Mouse (Mus musculus) yolk sac, embryonic 10.5 days (tissue): ENCODE measurements around the gene Yipf2.

Experiments used
- DNase-seq: peaks from one replicate; pipeline ENCODE4 v3.0.0-alpha.2; 2017; ENCODE audit warnings: low spot score

The Yipf2 gene

DNA sequence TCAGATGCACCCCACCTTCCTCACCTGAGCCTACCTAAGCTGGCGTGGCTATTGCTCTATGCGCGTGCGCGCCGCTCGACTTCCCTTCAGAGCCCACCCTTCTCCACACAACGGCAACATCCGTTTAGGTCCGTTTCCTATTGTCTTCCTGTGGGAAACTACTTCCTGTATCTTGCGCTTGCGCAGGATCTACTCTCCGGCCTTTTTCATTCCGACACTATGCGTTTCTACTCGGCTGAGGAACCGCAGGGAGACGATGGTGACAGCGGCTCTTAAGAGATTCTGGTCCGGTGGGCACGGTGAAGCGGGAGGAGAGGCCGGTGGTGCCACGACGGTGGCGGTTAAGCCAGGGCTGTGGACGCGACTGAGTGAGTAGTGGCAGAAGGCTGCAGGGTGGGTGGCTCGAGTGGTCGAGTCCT lies at the start of gene Yipf2, which contains the start of gene Timm29:
Yipf2 (minus strand) TSS at position 126 of the 419 bp plus-strand sequence.
Timm29 (plus strand) TSS at position 20 of the 419 bp plus-strand sequence.
- DNase-seq, result peak; percentile 95

DNA sequence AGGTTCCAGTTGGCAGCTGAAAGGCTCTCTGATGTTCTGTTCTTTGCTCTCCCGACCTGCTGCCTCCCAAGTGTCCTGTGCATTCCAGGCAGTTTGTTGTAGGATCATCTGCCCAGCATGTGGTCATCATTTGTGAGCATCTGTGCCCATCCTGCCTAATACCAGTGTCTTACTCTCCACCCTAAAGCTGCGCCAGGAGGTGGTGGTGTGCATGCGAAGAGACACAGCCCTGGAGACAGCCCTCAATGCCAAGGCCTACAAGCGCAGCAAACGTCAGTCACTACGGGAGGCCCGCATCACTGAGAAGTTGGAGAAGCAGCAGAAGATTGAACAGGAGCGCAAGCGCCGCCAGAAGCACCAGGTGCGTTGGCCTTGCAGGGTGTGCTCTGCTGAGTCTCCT lies 46.4 kb upstream of the Yipf2 start:
- no peak for DNase-seq

DNA sequence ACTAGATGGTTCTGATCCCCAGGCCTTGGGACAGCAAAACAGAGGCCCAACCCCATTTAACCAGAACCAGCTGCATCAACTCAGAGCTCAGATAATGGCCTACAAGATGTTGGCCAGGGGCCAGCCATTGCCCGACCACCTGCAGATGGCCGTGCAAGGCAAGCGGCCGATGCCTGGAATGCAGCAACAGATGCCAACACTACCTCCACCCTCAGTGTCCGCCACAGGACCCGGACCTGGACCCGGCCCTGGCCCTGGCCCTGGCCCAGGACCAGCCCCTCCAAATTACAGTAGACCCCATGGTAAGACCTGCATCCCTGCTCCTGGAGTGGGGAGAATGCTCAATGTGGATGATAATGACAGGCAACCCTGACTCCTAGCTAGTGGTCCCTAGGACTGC lies 43.0 kb upstream of the Yipf2 start:
- DNase-seq, result no peak

DNA sequence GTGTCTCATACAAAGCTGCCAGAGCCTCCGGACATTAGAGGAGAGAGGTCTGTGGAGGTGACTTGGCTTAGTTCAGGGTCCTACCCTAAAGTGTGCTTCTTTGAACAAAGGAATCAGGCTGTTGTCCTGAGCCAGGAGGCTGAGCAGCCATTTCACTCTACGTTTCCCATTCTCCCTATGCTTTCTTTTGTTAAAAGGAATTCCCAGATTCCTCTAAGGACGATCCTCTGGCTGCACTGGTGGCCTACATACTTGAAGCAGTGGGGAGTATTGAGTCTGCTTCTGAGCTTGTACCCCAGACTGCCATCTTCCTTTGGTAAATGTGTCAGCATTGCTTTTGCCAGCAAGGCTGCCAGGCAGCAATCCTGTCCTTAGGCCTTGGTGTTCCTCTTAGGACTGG lies 40.5 kb upstream of the Yipf2 start:
- DNase-seq, result no peak

DNA sequence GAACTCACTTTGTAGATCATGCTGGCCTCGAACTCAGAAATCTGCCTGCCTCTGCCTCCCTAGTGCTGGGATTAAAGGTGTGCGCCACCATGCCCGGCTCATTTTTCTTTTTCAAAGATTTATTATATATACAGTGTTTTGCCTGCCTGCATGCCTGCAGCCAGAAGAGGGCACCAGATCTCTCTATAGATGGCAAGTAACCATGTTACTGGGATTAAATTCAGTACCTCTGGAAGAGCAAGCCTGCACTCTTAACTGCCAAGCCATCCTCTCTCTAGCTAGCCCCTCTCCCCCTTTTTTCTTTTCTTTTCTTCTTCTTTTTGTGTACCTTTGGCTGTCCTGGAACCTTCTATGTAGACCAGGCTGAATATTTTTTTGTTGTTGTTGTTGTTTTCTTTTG lies 38.0 kb upstream of the Yipf2 start:
- no peak for DNase-seq

DNA sequence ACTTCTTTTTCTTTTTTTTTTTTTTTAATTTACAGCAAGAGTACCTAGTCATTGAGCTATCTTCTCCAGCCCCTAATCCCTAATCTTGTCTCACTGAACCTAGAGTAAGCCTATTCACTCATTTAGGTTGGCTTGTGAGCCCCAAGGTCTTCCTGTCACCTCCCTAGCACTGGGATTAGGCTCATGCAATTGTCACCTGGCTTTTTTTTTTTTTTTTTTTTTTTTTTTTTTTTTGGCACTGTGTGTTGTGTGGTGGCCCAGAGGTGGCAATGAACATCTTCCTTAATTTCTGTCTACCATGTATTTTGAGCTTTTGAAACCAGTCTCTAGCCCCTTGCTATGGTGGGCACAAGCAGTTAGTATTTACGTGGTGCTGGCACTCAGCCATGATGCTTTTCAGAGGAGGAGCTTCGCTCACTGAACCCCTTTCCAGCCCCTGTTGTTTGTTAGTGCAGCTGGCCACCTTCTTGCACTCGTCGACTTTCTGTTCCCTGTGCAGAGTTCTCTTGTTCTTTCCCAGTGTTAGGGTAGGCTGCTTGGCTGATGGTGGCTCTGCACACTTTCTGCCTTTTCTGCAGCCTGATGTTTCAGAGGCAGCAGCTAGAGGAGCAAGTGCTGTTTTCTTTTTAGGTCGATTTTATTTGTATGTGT lies 34.6 kb upstream of the Yipf2 start:
- DNase-seq, result no peak

DNA sequence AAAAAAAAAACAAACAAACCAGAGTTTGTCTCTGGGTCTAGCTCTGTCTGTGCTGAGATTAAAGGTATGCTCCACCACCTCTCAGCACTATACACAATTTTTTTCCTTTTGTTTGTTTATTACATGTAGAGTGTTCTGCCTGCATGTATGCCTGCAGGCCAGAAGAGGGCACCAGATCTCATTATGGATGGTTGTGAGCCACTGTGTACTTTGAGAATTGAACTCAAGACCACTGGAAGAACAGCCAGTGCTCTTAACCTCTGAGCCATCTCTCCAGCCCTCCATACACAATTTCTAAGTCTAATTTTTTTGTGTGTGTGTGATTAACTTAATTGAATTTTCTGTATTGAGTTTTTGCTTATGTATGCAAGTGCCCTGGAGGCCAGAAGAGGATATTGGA lies 33.9 kb upstream of the Yipf2 start:
- no peak for DNase-seq

DNA sequence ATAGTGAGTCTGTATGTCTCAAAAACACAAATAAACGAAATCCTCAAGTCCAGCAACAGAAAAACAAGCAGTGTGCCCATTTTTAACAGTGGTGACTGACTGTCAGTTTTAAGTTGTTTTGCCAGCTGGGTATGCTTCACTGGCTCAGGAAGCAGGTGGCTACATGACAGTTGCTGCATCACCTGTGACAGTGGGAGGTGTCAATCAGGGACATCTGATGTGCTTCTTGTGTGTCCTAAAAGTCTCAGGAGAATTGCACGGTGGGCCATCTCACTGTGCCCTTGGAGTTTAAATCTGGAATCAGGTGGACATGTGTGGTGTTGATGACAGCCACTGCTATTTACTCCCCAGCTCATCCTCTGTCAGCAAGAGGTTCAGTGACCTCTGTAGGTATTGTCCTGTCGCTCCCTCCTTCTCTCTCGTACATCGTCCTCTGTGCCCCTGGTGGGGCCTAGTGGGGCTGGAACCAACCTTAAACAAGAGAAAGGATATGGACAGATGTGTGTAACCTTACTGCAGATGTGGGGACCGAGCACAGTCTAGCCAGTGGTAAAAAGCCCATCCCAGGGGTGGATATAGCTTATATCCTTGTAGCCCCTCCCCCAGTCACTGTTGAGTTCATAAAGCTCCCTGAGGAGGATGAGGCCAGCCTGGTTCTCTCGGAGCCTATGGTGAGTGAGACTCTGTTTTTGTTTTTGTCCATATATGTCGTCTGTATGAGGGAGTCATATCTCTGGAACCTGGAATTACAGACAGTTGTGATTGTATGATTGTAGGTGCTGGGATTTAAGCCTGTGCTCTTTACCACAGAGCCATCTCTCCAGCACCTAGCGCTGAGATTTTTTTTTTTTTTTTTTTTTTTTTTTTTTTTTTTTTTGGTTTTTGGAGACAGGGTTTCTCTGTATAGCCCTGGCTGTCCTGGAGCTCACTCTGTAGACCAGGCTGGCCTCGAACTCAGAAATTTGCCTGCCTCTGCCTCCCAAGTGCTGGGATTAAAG lies 33.0 kb upstream of the Yipf2 start:
- no peak for DNase-seq

DNA sequence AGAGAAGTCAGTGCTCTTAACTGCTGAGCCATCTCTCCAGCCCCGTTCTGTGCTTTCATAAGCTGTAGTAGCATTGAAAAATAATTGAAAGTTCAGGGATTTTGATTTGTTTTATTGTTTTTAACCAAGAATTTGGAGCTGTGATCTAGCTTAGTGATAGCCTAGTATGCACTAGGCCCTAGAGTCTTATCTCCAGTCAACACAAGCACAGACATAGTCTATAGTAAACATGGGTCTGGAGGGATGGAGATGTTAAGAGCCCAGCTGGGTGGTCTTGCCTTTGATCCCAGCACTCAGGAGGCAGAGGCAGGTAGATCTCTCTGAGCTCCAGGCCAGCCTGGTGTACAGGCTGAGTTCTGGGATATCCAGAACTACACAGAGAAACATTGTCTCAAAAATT lies 30.0 kb upstream of the Yipf2 start:
- DNase-seq, result no peak

DNA sequence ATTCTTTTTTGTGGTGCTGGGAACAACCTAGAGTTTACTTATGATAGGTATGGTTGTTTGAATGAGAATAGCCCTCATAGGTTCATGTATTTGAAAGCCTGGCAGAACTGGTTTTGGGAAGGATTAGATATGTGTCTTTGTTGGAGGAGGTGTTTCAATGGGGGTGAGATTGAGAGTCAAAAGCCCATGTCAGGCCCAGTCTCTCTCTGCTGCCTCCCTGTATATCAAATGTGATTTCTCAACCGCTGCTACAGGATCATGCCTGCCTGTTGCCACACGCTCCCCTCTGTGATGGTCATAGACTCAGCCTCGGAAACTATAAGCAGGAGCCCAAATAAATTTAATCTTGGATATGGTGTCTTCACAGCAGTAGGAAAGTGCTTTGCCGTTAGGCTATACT lies 27.6 kb upstream of the Yipf2 start:
- no peak for DNase-seq

DNA sequence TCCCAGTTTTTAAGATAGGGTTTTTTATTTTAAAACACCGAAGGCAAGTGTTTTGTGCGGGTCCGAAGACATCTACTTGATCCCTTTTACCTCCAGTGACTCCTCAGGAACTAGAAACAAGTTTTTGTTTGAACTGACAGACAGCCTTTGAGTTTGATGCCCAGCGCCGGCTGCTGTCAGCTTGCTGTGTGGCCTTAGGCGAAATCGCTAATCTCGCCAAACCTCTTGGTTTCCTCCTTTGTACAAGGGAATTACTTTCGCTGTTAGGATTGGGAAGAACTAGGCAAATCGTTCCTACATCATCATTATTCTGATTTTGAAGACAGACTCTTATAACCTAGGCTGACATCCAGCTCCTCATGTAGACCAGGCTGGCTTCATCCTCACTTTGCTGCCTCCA lies 24.4 kb upstream of the Yipf2 start:
- no peak for DNase-seq

DNA sequence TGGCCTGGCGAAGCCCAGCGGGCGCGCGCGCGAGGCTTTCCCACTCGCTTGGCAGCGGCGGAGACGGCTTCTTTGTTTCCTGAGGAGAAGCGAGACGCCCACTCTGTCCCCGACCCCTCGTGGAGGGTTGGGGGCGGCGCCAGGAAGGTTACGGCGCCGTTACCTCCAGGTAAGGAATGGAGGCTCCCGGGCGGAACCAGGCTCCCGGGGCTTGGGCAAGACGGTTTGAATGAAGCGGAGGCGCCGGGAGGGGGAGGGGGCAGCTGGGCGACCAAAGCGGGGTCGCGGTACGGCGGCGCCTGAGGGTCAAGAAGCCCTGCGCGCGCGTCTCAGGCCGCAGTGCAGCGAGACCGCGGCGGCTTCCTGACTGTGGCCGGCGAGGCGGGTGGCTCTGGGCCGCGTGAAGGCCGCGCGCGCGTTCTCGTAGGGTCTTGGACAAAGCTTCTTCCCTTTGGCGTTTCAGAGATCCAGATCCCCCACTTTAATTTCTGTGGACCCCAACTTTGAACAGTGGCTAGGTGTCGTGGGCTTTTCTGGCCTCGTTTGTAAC lies 23.7 kb upstream of the Yipf2 start:
- DNase-seq, result peak; percentile 93

DNA sequence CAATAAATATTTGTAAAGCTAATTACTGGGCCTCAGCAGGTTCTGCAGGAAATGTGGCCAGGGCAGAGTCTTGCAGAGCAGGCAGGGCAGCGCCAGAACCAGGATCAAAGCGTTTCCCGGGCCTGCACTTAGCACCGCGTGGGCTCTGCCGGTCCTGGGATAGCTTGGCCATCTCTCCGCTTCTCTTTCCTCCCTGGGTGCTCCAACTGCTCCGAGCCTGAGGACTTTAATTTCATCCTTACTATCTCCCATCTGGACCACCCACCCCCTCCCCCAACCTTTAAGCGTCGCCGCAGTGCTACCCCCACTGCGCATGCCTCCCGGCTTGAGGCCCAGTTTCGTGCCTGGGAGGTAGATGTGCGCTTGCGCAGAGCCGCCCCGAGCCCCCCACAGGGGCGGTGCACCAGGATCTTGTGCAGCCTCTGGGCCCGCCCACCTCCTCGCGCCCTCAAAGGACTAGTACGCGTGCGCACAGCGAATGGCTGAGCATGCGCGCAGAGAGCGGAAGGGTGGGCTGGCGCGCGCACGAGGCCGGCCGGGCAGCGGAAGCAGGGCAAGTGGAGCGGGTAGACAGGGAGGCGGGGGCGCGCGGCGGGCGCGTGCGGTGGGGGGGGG lies 23.1 kb upstream of the Yipf2 start, which contains the start of gene Smarca4:
Smarca4 (plus strand) TSS at position 553 of the 615 bp plus-strand sequence.
- DNase-seq, result peak; percentile 99

DNA sequence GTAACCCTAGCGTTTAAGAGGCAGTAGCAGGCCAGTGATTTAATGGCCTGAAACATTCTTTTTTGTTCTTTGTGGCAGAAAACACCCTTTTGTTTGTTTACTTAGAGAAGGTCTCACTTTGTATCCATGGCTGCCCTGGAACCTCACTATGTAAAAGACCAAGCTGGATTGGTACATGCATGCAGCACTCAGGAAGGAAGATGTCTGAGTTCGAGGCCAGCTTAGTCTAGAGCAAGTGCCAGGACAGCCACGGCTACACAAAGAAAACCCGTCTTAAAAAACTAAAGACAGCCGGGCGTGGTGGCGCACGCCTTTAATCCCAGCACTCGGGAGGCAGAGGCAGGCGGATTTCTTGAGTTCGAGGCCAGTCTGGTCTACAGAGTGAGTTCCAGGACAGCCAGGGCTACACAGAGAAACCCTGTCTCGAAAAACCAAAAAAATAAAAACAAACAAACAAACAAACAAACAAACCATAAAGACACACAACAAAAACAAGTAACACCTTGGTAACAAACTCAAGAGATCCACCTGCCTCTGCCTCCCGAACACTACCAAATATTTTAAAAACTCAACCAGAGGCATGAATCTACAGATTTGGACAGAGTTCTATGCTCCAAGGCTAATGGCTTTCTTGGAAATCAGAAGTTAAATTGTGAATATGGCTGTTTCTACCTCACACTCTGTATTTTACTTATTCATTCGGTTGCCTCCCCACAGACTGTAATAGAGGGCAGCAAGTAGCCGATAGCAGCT lies 22.4 kb upstream of the Yipf2 start:
- DNase-seq, result no peak

DNA sequence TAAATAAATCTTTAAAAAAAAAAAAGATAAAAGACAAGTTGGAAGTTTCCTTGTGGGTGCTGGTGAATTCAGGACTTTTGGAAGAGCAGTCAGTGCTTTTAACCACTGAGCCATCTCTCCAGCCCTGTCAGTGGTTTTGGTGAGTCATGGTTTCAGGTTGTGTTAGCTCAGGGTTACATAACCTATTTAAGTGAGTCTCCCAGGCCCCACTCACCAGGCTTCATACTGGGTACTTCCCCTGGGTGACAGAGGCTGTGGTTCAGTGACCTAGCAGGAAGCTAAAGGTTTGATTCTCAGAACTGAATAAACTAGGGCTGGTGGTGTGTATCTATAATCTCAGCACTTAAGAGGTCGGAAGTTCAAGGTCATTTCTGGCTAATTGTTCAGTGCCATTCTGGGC lies 17.2 kb upstream of the Yipf2 start:
- DNase-seq, result no peak

DNA sequence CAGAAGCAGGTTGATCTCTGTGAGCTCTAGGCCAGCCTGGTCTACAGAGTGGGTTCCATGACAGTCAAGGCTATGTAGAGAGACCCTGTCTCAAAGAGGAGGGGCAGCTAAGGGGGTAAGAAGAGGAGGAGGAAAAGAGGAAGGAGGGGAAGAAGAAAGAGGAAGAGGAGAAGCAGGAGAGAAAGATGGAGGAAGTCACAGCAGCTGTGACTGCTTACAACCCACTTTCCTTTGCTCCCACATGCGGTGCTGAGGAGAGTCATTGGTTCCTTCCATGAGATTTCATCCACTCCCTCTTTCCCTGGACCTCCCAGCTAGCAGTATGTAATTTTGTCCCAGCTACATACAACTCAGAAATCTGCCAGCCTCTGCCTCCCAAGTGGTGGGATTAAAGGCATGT lies 14.0 kb upstream of the Yipf2 start:
- DNase-seq, result no peak

DNA sequence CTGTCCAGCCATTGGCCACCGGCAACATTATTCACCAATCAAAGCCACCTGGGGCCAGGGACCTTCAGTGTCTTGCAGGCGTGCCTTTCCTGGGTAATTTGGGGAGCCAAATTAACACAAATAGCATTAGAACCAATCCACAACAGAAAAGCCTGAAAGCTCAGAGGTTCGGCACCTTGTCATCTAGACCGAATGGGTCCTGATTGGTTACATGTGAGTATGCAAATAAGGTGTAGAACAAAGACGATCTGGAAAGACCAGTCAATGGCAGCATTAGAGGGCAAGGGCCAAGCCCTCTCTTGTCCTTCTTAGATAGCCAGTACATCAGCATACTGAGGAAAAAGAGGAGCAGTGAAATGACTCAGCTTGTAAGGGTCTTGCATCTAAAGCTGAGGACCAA lies 13.2 kb upstream of the Yipf2 start:
- no peak for DNase-seq

DNA sequence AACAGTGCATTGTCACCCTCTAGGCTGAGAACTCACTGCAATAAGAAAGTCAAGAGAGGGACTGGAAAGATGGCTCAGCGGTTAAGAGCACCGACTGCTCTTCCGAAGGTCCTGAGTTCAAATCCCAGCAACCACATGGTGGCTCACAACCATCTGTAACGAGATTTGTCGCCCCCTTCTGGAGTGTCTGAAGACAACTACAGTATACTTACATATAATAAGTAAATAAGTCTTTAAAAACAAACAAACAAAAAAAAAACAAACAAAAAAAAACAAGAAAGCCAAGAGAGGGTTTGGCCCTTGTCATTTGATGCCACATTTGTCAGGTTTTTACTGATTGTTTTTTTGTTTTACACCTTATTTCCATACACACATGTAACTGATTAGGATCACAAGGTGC lies 11.5 kb upstream of the Yipf2 start:
- DNase-seq, result no peak

DNA sequence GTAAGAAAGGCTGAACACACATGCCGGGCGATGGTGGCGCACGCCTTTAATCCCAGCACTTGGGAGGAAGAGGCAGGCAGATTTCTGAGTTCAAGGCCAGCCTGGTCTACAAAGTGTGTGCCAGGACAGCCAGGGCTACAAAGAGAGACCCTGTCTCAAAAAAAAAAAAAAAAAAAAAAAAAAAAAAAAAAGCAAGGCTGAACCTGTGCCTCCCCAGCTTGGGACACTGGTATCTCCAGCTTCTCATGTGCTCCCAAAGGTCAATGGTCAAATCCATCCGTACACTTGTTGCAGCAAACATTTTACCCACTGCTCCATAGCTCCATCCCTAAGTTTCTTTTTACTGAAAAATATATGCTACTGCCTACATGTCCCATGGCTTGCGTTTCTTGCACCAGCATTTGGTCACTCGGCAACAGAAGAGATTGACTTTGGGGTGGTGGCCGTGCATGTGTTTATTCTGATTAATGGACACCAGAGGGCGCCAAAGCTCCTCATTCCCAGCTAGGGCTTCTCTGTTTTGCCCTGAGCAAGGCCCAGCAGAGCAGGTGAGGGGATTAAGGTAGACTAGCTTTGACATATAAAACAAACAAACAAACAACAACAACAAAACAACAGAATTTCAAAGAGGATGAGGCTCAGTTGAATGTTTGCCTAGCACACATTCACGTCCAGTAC lies 9.2 kb upstream of the Yipf2 start:
- DNase-seq, result peak; percentile 62

DNA sequence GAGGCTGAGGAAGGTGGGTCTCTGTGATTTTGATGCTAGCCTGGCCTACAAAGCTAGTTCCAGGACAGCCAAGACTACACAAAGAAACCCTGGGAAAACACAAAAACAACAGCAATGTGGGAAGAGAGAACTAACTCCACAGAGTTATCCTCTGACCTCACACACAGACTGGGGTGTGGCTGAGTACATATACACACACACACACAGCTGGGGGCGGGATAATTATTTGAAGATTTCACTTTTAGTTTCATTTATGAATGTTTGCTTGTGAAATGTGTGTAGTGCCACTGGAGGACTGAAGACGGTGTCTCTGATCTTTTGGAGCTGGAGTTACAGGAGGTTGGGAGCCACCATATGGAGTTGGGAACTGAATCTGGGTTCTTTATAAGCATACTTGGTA lies 8.4 kb upstream of the Yipf2 start:
- DNase-seq, result no peak

DNA sequence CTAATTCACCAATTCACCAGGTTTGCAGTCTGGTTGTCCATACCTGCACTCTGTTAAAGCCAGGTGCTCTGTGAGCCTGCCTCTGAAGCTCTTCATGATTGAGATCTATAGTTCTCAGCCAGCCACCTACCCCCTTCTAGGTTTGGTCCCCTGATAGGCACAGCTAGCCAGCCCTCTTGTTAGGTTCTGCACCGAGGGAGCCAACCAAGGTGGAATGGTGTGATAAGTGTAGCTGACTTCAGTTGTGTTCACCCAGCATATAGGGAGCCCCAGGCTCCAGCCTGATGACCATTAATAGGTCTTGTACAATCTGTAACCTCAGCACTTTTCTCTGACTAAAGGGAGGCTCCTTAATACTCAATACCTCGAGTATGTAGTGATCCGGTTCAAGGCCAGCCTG lies 7.6 kb upstream of the Yipf2 start:
- no peak for DNase-seq
